Mouse (Mus musculus): ENCODE data around the gene Mdm2. TPM values are rescaled to one million over a fixed set of nuclear protein-coding genes. Genes with fewer than 3 reads are reported as not detected.

Gene Mdm2
- total and polyA plus RNA-seq, 2 experiments = 18.2 to 24.6 TPM

DNA sequence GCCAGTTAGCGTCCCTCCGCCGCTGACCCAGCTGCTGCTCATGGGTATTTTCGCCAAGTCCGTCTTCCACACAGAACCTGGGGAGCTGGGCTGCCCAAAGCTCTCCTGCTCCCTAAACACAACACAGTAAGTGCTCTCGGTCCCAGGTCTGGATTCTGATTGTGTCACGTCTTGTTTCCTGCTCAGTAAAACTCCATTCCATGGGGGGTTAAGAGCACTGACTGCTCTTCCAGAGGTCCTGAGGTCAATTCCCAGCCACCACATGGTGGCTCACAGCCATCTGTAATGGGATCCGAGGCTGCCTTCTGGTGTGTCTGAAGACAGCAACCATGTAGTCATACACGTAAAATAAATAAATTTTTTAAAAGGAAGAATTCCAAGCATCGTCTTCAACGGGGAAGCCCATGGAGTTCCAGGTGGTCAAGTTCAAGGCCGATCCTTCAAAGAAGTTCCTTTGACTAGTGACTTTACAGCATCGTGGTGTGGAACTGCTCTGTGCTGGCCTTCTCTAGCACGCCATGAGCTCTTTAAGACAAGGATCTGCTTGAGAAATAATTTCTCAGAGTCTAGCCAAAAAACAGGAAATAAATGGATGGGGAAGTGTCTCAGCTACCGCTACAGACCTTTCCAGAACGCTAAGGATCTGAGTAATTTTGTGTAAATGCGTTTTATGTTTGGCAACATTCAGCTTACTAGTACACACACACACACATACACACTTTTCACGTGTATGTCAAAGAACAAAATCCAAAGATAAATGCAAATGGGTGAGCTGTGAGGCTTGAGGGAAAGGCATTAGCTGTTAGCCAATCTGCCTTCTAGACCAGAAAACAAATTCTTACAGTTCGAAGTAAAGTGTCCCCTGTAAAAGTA, 26.0 kb downstream of the Mdm2 start:
- no peaks in the 10 kb centered on the region for H3K79me2 ChIP-seq (ENCODE audit: control insufficient read depth, insufficient read depth, low read length)
- H3K4me1 ChIP-seq (ENCODE audit: control insufficient read depth, insufficient read depth, low read length) = no peaks in the 10 kb centered on the region
- H3K27ac ChIP-seq (replicated peaks; ENCODE audit: insufficient read depth, low read depth, low read length) = no peak overlapping the region
- TF ChIP-seq CTCF (IDR thresholded peaks at IDR 0.05; ENCODE audit: low read depth, low read length) (no peak), POLR2A (IDR thresholded peaks at IDR 0.05; ENCODE audit: extremely low read depth, insufficient read depth, low read length) (no peak)
- peaks cover 6% of the 10 kb centered on the region for H3K36me3 ChIP-seq (ENCODE audit: control insufficient read depth, insufficient read depth, low read length)
- H3K27me3 ChIP-seq (ENCODE audit: control insufficient read depth, insufficient read depth, low read length) = no peaks in the 10 kb centered on the region
- DNase-seq (ENCODE audit: extremely low read depth, low read depth, low spot score) = no peak
- no peak overlapping the region for H3K9ac ChIP-seq (ENCODE audit: low read depth, low read length)
- WGBS = 85% methylated on average over 19 of the region's 19 CpGs
- no peak overlapping the region for H3K4me3 ChIP-seq (ENCODE audit: insufficient read depth, low read depth, low read length)

DNA sequence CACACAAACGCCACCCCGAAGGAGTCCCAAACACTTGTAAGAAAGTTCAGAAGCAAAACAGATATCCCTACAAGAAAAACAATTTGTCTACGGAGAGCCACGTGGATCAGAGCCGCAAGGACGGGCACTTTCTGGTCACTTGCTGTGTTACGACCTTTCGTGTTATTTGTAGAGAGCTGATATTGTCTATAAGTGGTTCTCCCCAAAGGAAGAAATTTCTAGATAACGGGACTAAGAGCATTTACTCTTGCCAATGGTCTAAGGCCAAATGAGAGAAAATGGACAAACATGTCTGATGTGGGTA, 26.9 kb downstream of the Mdm2 start:
- no peak for DNase-seq (ENCODE audit: extremely low read depth, low read depth, low spot score)
- Histone ChIP-seq H3K27me3 (ENCODE audit: control insufficient read depth, insufficient read depth, low read length) (no peaks in the 10 kb centered on the region), H3K27ac (replicated peaks; ENCODE audit: insufficient read depth, low read depth, low read length) (no peak overlapping the region), H3K4me3 (ENCODE audit: insufficient read depth, low read depth, low read length) (no peak overlapping the region), H3K36me3 (ENCODE audit: control insufficient read depth, insufficient read depth, low read length) (no peaks in the 10 kb centered on the region; the same call in 1 of the 2 replicates), H3K9ac (ENCODE audit: low read depth, low read length) (no peak overlapping the region), H3K79me2 (ENCODE audit: control insufficient read depth, insufficient read depth, low read length) (no peaks in the 10 kb centered on the region), H3K4me1 (ENCODE audit: control insufficient read depth, insufficient read depth, low read length) (no peaks in the 10 kb centered on the region)
- no peak for TF ChIP-seq CTCF (IDR thresholded peaks at IDR 0.05; ENCODE audit: low read depth, low read length)
- TF ChIP-seq POLR2A (IDR thresholded peaks at IDR 0.05; ENCODE audit: extremely low read depth, insufficient read depth, low read length) = no peak
- WGBS = 94% methylated on average over 9 of the region's 9 CpGs

DNA sequence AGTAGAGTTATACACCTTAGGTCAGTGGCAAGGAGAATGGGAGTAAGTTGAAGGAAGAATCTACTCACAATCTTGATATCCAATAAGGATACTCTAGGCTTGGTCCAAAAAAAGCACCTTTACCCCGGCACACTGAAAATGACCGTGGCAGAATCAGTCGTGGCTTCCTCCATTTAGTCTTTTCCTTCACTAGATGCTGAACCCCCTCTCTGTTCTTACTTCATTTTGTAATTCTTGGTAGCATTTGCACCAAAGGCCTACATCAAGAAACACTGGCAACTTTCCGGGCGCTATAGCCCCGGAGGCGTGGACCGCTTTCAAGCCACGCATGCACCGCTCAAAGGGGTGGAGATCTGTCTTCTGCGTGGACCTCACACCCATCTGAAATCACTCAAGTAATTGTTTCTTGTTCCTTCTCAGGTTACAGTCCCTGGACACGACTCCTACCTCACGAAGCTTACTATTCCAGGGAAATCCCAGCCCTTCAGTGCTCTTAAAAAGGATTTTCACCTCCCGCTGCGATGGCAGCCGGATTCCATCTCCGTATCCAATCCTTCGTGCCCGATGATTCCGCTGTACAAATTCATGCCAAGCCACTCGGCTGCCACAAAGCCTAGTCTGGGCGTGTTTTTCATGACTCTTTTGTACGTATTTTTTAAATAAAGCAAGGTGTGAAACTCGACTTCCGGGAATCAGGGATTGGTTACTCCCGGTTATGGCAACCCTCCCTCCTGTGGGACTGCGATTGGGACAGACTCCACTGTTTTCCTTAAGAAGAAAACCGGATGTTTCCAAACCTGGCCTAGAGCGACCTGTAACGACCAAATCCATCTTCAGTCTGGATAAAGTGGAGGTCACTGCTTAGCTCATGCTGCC, 27.5 kb downstream of the Mdm2 start:
- H3K9ac ChIP-seq (ENCODE audit: low read depth, low read length) = no peak overlapping the region
- 95% methylated on average over 30 of the region's 30 CpGs for WGBS
- H3K36me3 ChIP-seq (ENCODE audit: control insufficient read depth, insufficient read depth, low read length) = no peaks in the 10 kb centered on the region
- no peak overlapping the region for H3K27ac ChIP-seq (replicated peaks; ENCODE audit: insufficient read depth, low read depth, low read length)
- DNase-seq (ENCODE audit: extremely low read depth, low read depth, low spot score) = no peak
- H3K27me3 ChIP-seq (ENCODE audit: control insufficient read depth, insufficient read depth, low read length) = no peaks in the 10 kb centered on the region
- TF ChIP-seq CTCF (IDR thresholded peaks at IDR 0.05; ENCODE audit: low read depth, low read length) (no peak), POLR2A (IDR thresholded peaks at IDR 0.05; ENCODE audit: extremely low read depth, insufficient read depth, low read length) (no peak)
- H3K79me2 ChIP-seq (ENCODE audit: control insufficient read depth, insufficient read depth, low read length) = no peaks in the 10 kb centered on the region
- no peaks in the 10 kb centered on the region for H3K4me1 ChIP-seq (ENCODE audit: control insufficient read depth, insufficient read depth, low read length)
- no peak overlapping the region for H3K4me3 ChIP-seq (ENCODE audit: insufficient read depth, low read depth, low read length)

DNA sequence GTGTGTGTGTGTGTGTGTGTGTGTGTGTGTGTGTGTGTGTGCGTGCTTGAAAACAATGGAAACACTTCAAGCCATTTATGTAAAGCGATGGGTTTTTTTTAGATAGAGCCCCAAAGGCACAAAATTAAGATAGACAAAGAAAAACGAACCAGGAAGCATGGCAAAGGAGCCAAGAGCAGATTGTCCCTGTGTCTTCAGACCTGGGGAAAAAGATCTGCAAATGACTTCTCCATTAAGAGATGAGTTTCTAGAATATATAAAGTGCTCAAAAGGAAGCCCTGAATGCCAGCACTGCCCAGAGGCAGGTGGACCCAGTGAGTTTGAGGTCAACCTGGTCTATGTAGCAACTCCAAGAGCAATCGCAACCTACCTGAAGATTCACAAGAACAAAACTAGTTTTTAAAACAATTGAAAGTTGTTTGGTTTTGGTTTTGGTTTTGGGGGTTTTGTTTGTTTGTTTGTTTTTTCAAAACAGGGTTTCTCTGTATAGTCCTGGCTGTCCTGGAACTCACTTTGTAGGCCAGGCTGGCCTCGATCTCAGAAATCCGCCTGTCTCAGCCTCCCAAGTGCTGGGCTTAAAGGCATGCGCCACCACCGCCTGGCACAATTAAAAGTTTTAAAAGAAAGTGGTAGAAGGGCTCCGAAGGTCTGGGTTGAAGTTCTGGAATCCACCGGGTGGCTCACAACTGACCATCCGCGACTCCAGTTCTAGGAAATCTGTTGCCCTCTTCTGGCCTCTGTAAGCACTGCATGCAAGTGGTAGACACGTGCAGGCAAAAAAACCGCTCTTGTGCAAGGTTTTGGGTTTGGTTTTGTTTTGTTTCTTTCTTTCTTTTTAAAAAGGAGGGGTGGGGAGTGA, 28.3 kb downstream of the Mdm2 start:
- 77% methylated on average over 14 of the region's 14 CpGs for WGBS
- Histone ChIP-seq H3K4me3 (ENCODE audit: insufficient read depth, low read depth, low read length) (no peak overlapping the region), H3K79me2 (ENCODE audit: control insufficient read depth, insufficient read depth, low read length) (no peaks in the 10 kb centered on the region), H3K4me1 (ENCODE audit: control insufficient read depth, insufficient read depth, low read length) (no peaks in the 10 kb centered on the region), H3K36me3 (ENCODE audit: control insufficient read depth, insufficient read depth, low read length) (no peaks in the 10 kb centered on the region), H3K27ac (replicated peaks; ENCODE audit: insufficient read depth, low read depth, low read length) (no peak overlapping the region), H3K9ac (ENCODE audit: low read depth, low read length) (no peak overlapping the region), H3K27me3 (ENCODE audit: control insufficient read depth, insufficient read depth, low read length) (no peaks in the 10 kb centered on the region)
- TF ChIP-seq CTCF (IDR thresholded peaks at IDR 0.05; ENCODE audit: low read depth, low read length) (peak; percentile 41; the same call in 1 of the 2 replicates), POLR2A (IDR thresholded peaks at IDR 0.05; ENCODE audit: extremely low read depth, insufficient read depth, low read length) (no peak)
- peak; percentile 25 for DNase-seq (ENCODE audit: extremely low read depth, low read depth, low spot score)

DNA sequence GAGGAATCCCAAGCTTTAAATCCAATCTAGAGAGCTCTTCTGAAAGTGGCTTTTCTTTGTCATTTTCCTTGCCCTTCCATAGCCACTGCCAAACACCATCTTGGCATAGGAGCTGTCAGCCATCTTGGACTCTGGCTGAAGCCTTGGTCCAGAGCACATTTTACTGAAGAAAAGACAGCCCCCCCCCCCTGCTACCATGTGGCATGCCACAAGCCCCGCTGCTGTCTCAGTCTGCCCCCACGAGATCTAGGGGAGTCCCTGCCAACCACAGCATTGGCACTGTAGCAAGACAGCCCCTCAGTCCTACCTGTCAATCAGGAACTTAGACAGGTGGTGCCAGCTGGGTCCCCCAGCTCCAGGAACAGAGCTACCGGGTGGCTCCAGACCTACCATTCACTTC, 29.0 kb downstream of the Mdm2 start:
- Histone ChIP-seq H3K36me3 (ENCODE audit: control insufficient read depth, insufficient read depth, low read length) (no peaks in the 10 kb centered on the region), H3K79me2 (ENCODE audit: control insufficient read depth, insufficient read depth, low read length) (no peaks in the 10 kb centered on the region), H3K27ac (replicated peaks; ENCODE audit: insufficient read depth, low read depth, low read length) (no peak overlapping the region), H3K9ac (ENCODE audit: low read depth, low read length) (no peak overlapping the region), H3K4me3 (ENCODE audit: insufficient read depth, low read depth, low read length) (no peak overlapping the region), H3K4me1 (ENCODE audit: control insufficient read depth, insufficient read depth, low read length) (no peaks in the 10 kb centered on the region), H3K27me3 (ENCODE audit: control insufficient read depth, insufficient read depth, low read length) (no peaks in the 10 kb centered on the region)
- no peak for DNase-seq (ENCODE audit: extremely low read depth, low read depth, low spot score)
- TF ChIP-seq CTCF (IDR thresholded peaks at IDR 0.05; ENCODE audit: low read depth, low read length) = no peak
- TF ChIP-seq POLR2A (IDR thresholded peaks at IDR 0.05; ENCODE audit: extremely low read depth, insufficient read depth, low read length) = no peak
- WGBS = 91% methylated on average over 3 of the region's 3 CpGs
